Comparison of ENCODE assay signal across 10 mouse cellular contexts in the genomic region with DNA sequence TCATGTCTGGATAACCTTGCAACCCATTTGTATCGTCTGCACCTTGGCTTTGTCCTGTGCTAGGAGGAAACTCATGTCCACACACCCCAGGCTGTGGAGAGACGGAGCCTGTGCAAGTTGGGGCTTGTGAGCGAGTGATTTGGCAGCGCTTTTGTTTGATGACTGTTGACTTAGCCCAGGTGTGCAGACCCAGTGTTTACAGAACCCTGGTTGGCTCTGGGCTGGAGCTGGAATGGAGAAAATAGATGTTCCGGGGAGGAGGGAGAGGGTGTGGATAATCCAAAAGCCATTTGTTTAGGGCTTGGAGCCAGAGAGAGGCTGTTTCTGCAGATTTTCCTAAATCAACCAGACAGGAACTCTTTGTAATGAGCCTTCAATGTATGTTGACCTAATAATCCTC. TPM values are rescaled to one million over a fixed set of nuclear protein-coding genes. Genes with fewer than 3 reads are reported as not detected.
DNase-seq lines count a peak whose midpoint lies in the region; ATAC-seq lines count a peak whose summit lies in the region.
"Had no signal": no experiment of that assay in that cellular context is flagged by ENCODE, and none has a peak within 500 bp of the region (broad histone marks: within the 10 kb centered on the region; RNA-seq: fewer than 3 reads in every experiment).

No protein-coding gene starts in this region.

- no peak overlapping the region for H3K27ac ChIP-seq in liver, embryonic 16.5 days (ENCODE audit: low read length)
- no peak overlapping the region for H3K27ac ChIP-seq in liver, embryonic 12.5 days
- H3K27ac ChIP-seq in hindbrain, embryonic 13.5 days, result peak overlapping the region; percentile 62
- peak overlapping the region; percentile 78 for H3K27ac ChIP-seq in neural tube, embryonic 13.5 days (replicated peaks)
- H3K27ac ChIP-seq: liver, embryonic 13.5 days; neural tube, embryonic 12.5 days had no signal

- peak; percentile 95 for DNase-seq in heart, adult 11 months
- DNase-seq in heart, postnatal 25 days (ENCODE audit: low spot score), result no peak
- DNase-seq in gastrocnemius, postnatal 36 days, result no peak
- no peak for DNase-seq in left cerebral cortex, postnatal 4 days
- DNase-seq: liver, embryonic 13.5 days had no signal

- 60% methylated on average over 5 of the region's 5 CpGs for WGBS in liver, embryonic 16.5 days (ENCODE audit: insufficient replicate concordance)
- 65% methylated on average over 5 of the region's 5 CpGs for WGBS in liver, embryonic 12.5 days (ENCODE audit: insufficient replicate concordance)
- WGBS in hindbrain, embryonic 13.5 days, result 77% methylated on average over 5 of the region's 5 CpGs
- WGBS in neural tube, embryonic 13.5 days, result 72% methylated on average over 5 of the region's 5 CpGs

- no peak overlapping the region for H3K4me2 ChIP-seq in liver, embryonic 16.5 days (ENCODE audit: low read depth, low read length)
- H3K4me2 ChIP-seq in liver, embryonic 12.5 days, result no peak overlapping the region
- H3K4me2 ChIP-seq in hindbrain, embryonic 13.5 days, result no peak overlapping the region
- no peak overlapping the region for H3K4me2 ChIP-seq in neural tube, embryonic 13.5 days
- H3K4me2 ChIP-seq: liver, embryonic 13.5 days; neural tube, embryonic 12.5 days had no signal

- H3K4me1 ChIP-seq in liver, embryonic 16.5 days (ENCODE audit: control insufficient read depth, low read depth, low read length), result no peaks in the 10 kb centered on the region; the same call in 1 of the 2 replicates
- H3K4me1 ChIP-seq in liver, embryonic 12.5 days, result peaks cover 23% of the 10 kb centered on the region
- peaks cover 65% of the 10 kb centered on the region for H3K4me1 ChIP-seq in hindbrain, embryonic 13.5 days (replicated peaks)
- H3K4me1 ChIP-seq in neural tube, embryonic 13.5 days (replicated peaks), result peaks cover 82% of the 10 kb centered on the region

- no peaks in the 10 kb centered on the region for H3K27me3 ChIP-seq in liver, embryonic 16.5 days (ENCODE audit: control insufficient read depth, insufficient read depth, low read depth, low read length)
- peaks cover 15% of the 10 kb centered on the region; the same call in 1 of the 2 replicates for H3K27me3 ChIP-seq in liver, embryonic 12.5 days (replicated peaks)
- no peaks in the 10 kb centered on the region for H3K27me3 ChIP-seq in hindbrain, embryonic 13.5 days
- H3K27me3 ChIP-seq in neural tube, embryonic 13.5 days, result no peaks in the 10 kb centered on the region
- H3K27me3 ChIP-seq: neural tube, embryonic 12.5 days had no signal

- peak; percentile 24; the same call in 1 of the 2 replicates for ATAC-seq in liver, embryonic 16.5 days (ENCODE audit: low read depth)
- no peak for ATAC-seq in liver, embryonic 12.5 days
- ATAC-seq in hindbrain, embryonic 13.5 days (ENCODE audit: low FRiP score), result no peak
- ATAC-seq in neural tube, embryonic 13.5 days (ENCODE audit: low read depth), result no peak

- H3K4me3 ChIP-seq in liver, embryonic 16.5 days (ENCODE audit: low read depth, low read length), result no peak overlapping the region
- no peak overlapping the region for H3K4me3 ChIP-seq in liver, embryonic 12.5 days
- H3K4me3 ChIP-seq in hindbrain, embryonic 13.5 days, result no peak overlapping the region
- H3K4me3 ChIP-seq in neural tube, embryonic 13.5 days, result no peak overlapping the region
- H3K4me3 ChIP-seq: liver, embryonic 13.5 days; neural tube, embryonic 12.5 days had no signal

- intact Hi-C loops in heart, postnatal 25 days (cut with DNase I), result no loop called here
- intact Hi-C loops in gastrocnemius, postnatal 36 days (cut with DNase I), result loop anchor here (2.0 kb wide), 1 partner anchor 23 kb away; no protein-coding TSS in a partner anchor
- intact Hi-C loops in left cerebral cortex, postnatal 4 days (cut with DNase I), result no loop called here

- H3K9ac ChIP-seq in liver, embryonic 16.5 days (ENCODE audit: low read depth, low read length), result no peak overlapping the region
- no peak overlapping the region for H3K9ac ChIP-seq in liver, embryonic 12.5 days
- no peak overlapping the region for H3K9ac ChIP-seq in hindbrain, embryonic 13.5 days
- no peak overlapping the region for H3K9ac ChIP-seq in neural tube, embryonic 13.5 days
- H3K9ac ChIP-seq: liver, embryonic 13.5 days; neural tube, embryonic 12.5 days had no signal

- no peaks in the 10 kb centered on the region for H3K9me3 ChIP-seq in liver, embryonic 16.5 days (replicated peaks; ENCODE audit: control insufficient read depth, low read length)
- H3K9me3 ChIP-seq in liver, embryonic 12.5 days (replicated peaks), result no peaks in the 10 kb centered on the region
- no peaks in the 10 kb centered on the region for H3K9me3 ChIP-seq in hindbrain, embryonic 13.5 days
- no peaks in the 10 kb centered on the region for H3K9me3 ChIP-seq in neural tube, embryonic 13.5 days
- H3K9me3 ChIP-seq: liver, embryonic 13.5 days; neural tube, embryonic 12.5 days had no signal

- no peaks in the 10 kb centered on the region for H3K36me3 ChIP-seq in liver, embryonic 16.5 days (ENCODE audit: control insufficient read depth, insufficient read depth)
- H3K36me3 ChIP-seq in liver, embryonic 12.5 days, result no peaks in the 10 kb centered on the region
- H3K36me3 ChIP-seq in hindbrain, embryonic 13.5 days, result no peaks in the 10 kb centered on the region
- no peaks in the 10 kb centered on the region for H3K36me3 ChIP-seq in neural tube, embryonic 13.5 days
- H3K36me3 ChIP-seq: liver, embryonic 13.5 days; neural tube, embryonic 12.5 days had no signal

RNA-seq across cellular contexts. Expression of a gene that starts 50.3 kb away (rescaled TPM):
- total RNA-seq in heart, postnatal 25 days (2021), result 100 to 1,000 TPM; 301 to 306 TPM
- 23.5 and 26.1 TPM in 2 replicates for polyA plus RNA-seq in liver, embryonic 16.5 days (2015; fragmentation: Nextera tagmentation; extraction: Ambion mirVana)
- polyA plus RNA-seq in liver, embryonic 12.5 days (2016; fragmentation: Nextera tagmentation; extraction: Ambion mirVana), result 47.0 and 47.6 TPM in 2 replicates
- polyA plus RNA-seq in hindbrain, embryonic 13.5 days (2015; fragmentation: Nextera tagmentation; extraction: Ambion mirVana), result 71.1 TPM in 2 replicates
- polyA plus RNA-seq in neural tube, embryonic 13.5 days (2015; fragmentation: Nextera tagmentation; extraction: Ambion mirVana), result 64.2 and 69.4 TPM in 2 replicates
- total RNA-seq in gastrocnemius, postnatal 36 days (2021), result 100 to 1,000 TPM; 123 to 140 TPM
- 10 to 100 TPM; 55.2 to 65.1 TPM for total RNA-seq in left cerebral cortex, postnatal 4 days (2021)

RNA-seq across cellular contexts. Expression of a gene that starts 56.0 kb away (rescaled TPM):
- total RNA-seq in heart, postnatal 25 days (2021), result 10 to 100 TPM; 50.4 to 55.1 TPM
- polyA plus RNA-seq in liver, embryonic 16.5 days (2015; fragmentation: Nextera tagmentation; extraction: Ambion mirVana), result 0.33 and 0.57 TPM in 2 replicates
- 3.4 and 4.6 TPM in 2 replicates for polyA plus RNA-seq in liver, embryonic 12.5 days (2016; fragmentation: Nextera tagmentation; extraction: Ambion mirVana)
- polyA plus RNA-seq in hindbrain, embryonic 13.5 days (2015; fragmentation: Nextera tagmentation; extraction: Ambion mirVana), result 46.4 and 49.5 TPM in 2 replicates
- polyA plus RNA-seq in neural tube, embryonic 13.5 days (2015; fragmentation: Nextera tagmentation; extraction: Ambion mirVana), result 51.3 and 59.1 TPM in 2 replicates
- total RNA-seq in gastrocnemius, postnatal 36 days (2021), result 10 to 100 TPM; 80.3 to 96.9 TPM
- total RNA-seq in left cerebral cortex, postnatal 4 days (2021), result 10 to 100 TPM; 65.4 to 69.7 TPM

Comparison
In these comparisons a context has a peak if more than half of its experiments do, and no peak if none do; other contexts are left out.
1. H3K27ac ChIP-seq: peak in hindbrain, embryonic 13.5 days (single experiment) and neural tube, embryonic 13.5 days (single experiment); none in liver, embryonic 16.5 days (single experiment) and liver, embryonic 12.5 days (single experiment).